Mouse (Mus musculus) kidney, postnatal 0 days (tissue): ENCODE results near the gene Mfrp. TPM values are rescaled to one million over a fixed set of nuclear protein-coding genes. Genes with fewer than 3 reads are reported as not detected.

Source experiments
- ATAC-seq: fragments of 200-750 bp; cut with Nextera tagmentation; replicated peaks from 2 replicates; pipeline ENCODE4 v1.8.0; 2017; ENCODE audit warnings: low read depth, moderate number of reproducible peaks, moderate TSS enrichment, moderate library complexity; ENCODE audit not compliant: low FRiP score
- DNase-seq: peaks from one replicate; pipeline ENCODE4 v3.0.0-alpha.2; 2016; ENCODE audit warnings: low spot score
- H3K27ac ChIP-seq: fragments of 300-500 bp; sonication (generic); 2 replicates; pipeline ENCODE4 v1.5.1; 2014; ENCODE audit warnings: mild to moderate bottlenecking
- H3K27me3 ChIP-seq: fragments of 300-500 bp; sonication (generic); 2 replicates; pipeline ENCODE4 v1.6.1; 2014; ENCODE audit warnings: low read length, mixed read lengths; ENCODE audit not compliant: insufficient read depth
- H3K36me3 ChIP-seq: fragments of 300-500 bp; sonication (generic); 2 replicates; pipeline ENCODE4 v1.6.1; 2014; ENCODE audit warnings: low read length, mixed read lengths; ENCODE audit not compliant: insufficient read depth
- H3K4me1 ChIP-seq: fragments of 300-500 bp; sonication (generic); replicated peaks from 2 replicates; pipeline ENCODE4 v1.6.1; 2014; ENCODE audit warnings: antibody characterized with exemption, low read length, mixed read lengths; ENCODE audit not compliant: insufficient read depth
- H3K4me2 ChIP-seq: fragments of 300-500 bp; sonication (generic); 2 replicates; pipeline ENCODE4 v1.6.1; 2014; ENCODE audit warnings: mild to moderate bottlenecking, low read length, moderate library complexity, mixed read lengths
- H3K4me3 ChIP-seq: fragments of 300-500 bp; sonication (generic); replicated peaks from 2 replicates; pipeline ENCODE4 v1.5.1; 2014; ENCODE audit warnings: low read depth, low read length
- H3K9ac ChIP-seq: fragments of 300-500 bp; sonication (generic); 2 replicates; pipeline ENCODE4 v1.6.1; 2014; ENCODE audit warnings: low read depth, low read length
- H3K9me3 ChIP-seq: fragments of 300-500 bp; sonication (generic); replicated peaks from 2 replicates; pipeline ENCODE4 v1.6.1; 2016; ENCODE audit warnings: low read length, inconsistent platforms, mixed read lengths
- CTCF ChIP-seq: IDR thresholded peaks from 2 replicates; pipeline ENCODE4 v1.5.1; 2016; ENCODE audit warnings: antibody characterized with exemption, low read depth, mild to moderate bottlenecking, moderate library complexity
- WGBS: fragments of 180-500 bp; shearing (Covaris S2); extraction: QIAGEN DNeasy Blood & Tissue Kit; methylation state at CpG from one replicate; pipeline ENCODE4 v1.1.7; 2014; 5-methylcytosine and 5-hydroxymethylcytosine counted together
- polyA plus RNA-seq: library from polyadenylated mRNA; unstranded; fragments of >200 nt; fragmentation: Nextera tagmentation; extraction: Ambion mirVana; gene quantifications from 2 replicates; pipeline ENCODE4 v1.2.1, GENCODE M21; 2015

The Mfrp gene
- polyA plus RNA-seq, 1 experiment from 2014 or later = 0.16 TPM

- Histone ChIP-seq H3K4me2 (peak within 1 kb of the TSS; percentile 54), H3K4me1 (peaks cover 23% of the 10 kb centered on the region), H3K9me3 (no peaks in the 10 kb centered on the region), H3K27me3 (no peaks in the 10 kb centered on the region), H3K36me3 (no peaks in the 10 kb centered on the region), H3K4me3 (peak within 1 kb of the TSS; percentile 62), H3K27ac (no peak within 1 kb of the TSS), H3K9ac (peak within 1 kb of the TSS; percentile 74)
- ATAC-seq (peak; percentile 94), DNase-seq (peak; percentile 100)
- under 1% methylated on average over 50 of the region's 51 CpGs for WGBS
- no peak for TF ChIP-seq CTCF
These were observed 11.7 kb downstream of the Mfrp start, which contains the start of the genes Gm49380 and Rnf26 for GRCm38 (mm10) chr9:44113105-44113789. Gm49380 (minus strand) TSS chr9:44113500. Rnf26 (minus strand) TSS chr9:44113517.

- no peak for TF ChIP-seq CTCF
- Histone ChIP-seq H3K27ac (no peak overlapping the region), H3K9me3 (no peaks in the 10 kb centered on the region), H3K27me3 (no peaks in the 10 kb centered on the region), H3K4me3 (no peak overlapping the region), H3K4me1 (peaks cover 12% of the 10 kb centered on the region), H3K9ac (no peak overlapping the region), H3K4me2 (no peak overlapping the region), H3K36me3 (no peaks in the 10 kb centered on the region)
- DNase-seq (no peak), ATAC-seq (no peak)
- 87% methylated on average over 2 of the region's 2 CpGs for WGBS
These were observed 12.9 kb downstream of the Mfrp start for GRCm38 (mm10) chr9:44114453-44114852.

GRCm38 (mm10) chr9:44115599-44115998, 14.1 kb downstream of the Mfrp start:
- Histone ChIP-seq H3K27ac (no peak overlapping the region), H3K27me3 (no peaks in the 10 kb centered on the region), H3K4me2 (no peak overlapping the region), H3K4me1 (peaks cover under 1% of the 10 kb centered on the region), H3K9me3 (no peaks in the 10 kb centered on the region), H3K4me3 (no peak overlapping the region), H3K9ac (no peak overlapping the region), H3K36me3 (no peaks in the 10 kb centered on the region)
- WGBS = 81% methylated on average over 9 of the region's 9 CpGs
- no peak for DNase-seq
- ATAC-seq = no peak
- no peak for TF ChIP-seq CTCF

GRCm38 (mm10) chr9:44116182-44116581, 14.7 kb downstream of the Mfrp start:
- no peaks in the 10 kb centered on the region for H3K36me3 ChIP-seq
- no peaks in the 10 kb centered on the region for H3K9me3 ChIP-seq
- no peak overlapping the region for H3K4me2 ChIP-seq
- no peak for DNase-seq
- ATAC-seq = no peak
- no peak overlapping the region for H3K9ac ChIP-seq
- TF ChIP-seq CTCF = peak; percentile 43
- no peak overlapping the region for H3K4me3 ChIP-seq
- no peak overlapping the region for H3K27ac ChIP-seq
- no peaks in the 10 kb centered on the region for H3K27me3 ChIP-seq
- WGBS = 88% methylated on average over 4 of the region's 4 CpGs
- H3K4me1 ChIP-seq = no peaks in the 10 kb centered on the region

GRCm38 (mm10) chr9:44119011-44119410, 17.5 kb downstream of the Mfrp start:
- H3K9me3 ChIP-seq = no peaks in the 10 kb centered on the region
- H3K9ac ChIP-seq = no peak overlapping the region
- ATAC-seq (no peak), DNase-seq (no peak)
- H3K27ac ChIP-seq = no peak overlapping the region
- TF ChIP-seq CTCF = peak; percentile 71
- no peaks in the 10 kb centered on the region for H3K36me3 ChIP-seq
- no peaks in the 10 kb centered on the region for H3K27me3 ChIP-seq
- no peaks in the 10 kb centered on the region for H3K4me1 ChIP-seq
- no peak overlapping the region for H3K4me3 ChIP-seq
- 63% methylated on average over 5 of the region's 5 CpGs for WGBS
- no peak overlapping the region for H3K4me2 ChIP-seq

- Histone ChIP-seq H3K4me3 (no peak overlapping the region), H3K9ac (no peak overlapping the region), H3K27me3 (no peaks in the 10 kb centered on the region), H3K4me2 (no peak overlapping the region), H3K36me3 (no peaks in the 10 kb centered on the region), H3K4me1 (peaks cover 4% of the 10 kb centered on the region; the same call in 1 of the 2 replicates), H3K9me3 (no peaks in the 10 kb centered on the region), H3K27ac (no peak overlapping the region)
- DNase-seq = no peak
- WGBS = 74% methylated on average over 8 of the region's 8 CpGs
- ATAC-seq = no peak
- no peak for TF ChIP-seq CTCF
These were observed 18.5 kb downstream of the Mfrp start for GRCm38 (mm10) chr9:44119948-44120465.
